Mouse (Mus musculus) testis, adult 2 months (tissue): ENCODE measurements around the gene Akap1.

ENCODE experiments used
- CTCF ChIP-seq: fragments of 200-500 bp; IDR thresholded peaks from 2 replicates; pipeline ENCODE4 v1.5.1; 2012; ENCODE audit warnings: low read depth, mild to moderate bottlenecking, inconsistent platforms, low read length, moderate library complexity; ENCODE audit not compliant: control insufficient read depth, insufficient read depth, insufficient replicate concordance
- POLR2A ChIP-seq: fragments of 200-500 bp; IDR thresholded peaks from 2 replicates; pipeline ENCODE4 v1.6.1; 2012; ENCODE audit warnings: low read depth, mild to moderate bottlenecking, inconsistent platforms, low read length, moderate library complexity; ENCODE audit not compliant: control insufficient read depth

DNA sequence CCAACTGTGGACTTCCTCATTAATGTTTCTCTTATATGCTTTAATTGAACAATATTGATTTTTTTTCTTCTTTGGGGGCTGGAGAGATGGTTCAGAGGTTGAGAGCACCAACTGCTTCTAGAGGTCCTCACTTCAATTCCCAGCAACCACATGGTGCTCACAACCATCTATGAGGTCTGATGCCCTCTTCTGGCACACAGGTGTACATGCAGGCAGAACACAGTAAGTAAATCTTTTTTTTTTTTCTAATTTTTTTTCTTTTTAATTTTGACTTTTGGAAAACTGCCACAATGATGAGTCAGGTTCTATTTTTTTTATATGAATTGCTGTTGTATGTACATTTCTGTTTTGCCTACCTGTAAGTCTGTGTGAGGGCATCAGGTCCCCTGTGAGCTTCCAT is 35.9 kb downstream of the Akap1 start:
- TF ChIP-seq CTCF (no peak), POLR2A (no peak)
